Mouse (Mus musculus) MEL (cell line): ENCODE measurements at regions not wholly inside any gene's neighbourhood (a gene's known extent, or its start where the extent isn't known, plus 50 kb on each side); places are given as distances from the start of the nearest gene placed in this dataset.

ENCODE experiments used
- DNase-seq: peaks from one replicate; pipeline ENCODE4 v3.0.0; 2011; ENCODE audit warnings: low read depth, low spot score
- H3K27ac ChIP-seq: 2 replicates; pipeline ENCODE4 v1.5.1; 2012; ENCODE audit warnings: low read depth, mild to moderate bottlenecking, control low read depth, low read length, moderate library complexity; ENCODE audit not compliant: control insufficient read depth
- H3K27me3 ChIP-seq, 2 experiments: fragments of 150-350 bp in 1 of 2; sonication (generic) in 1 of 2; 2 replicates each; pipeline ENCODE4 v1.6.1; 2012; ENCODE audit warnings: low read length in 2 of 2, mild to moderate bottlenecking in 2 of 2, improper control_type of control experiment in 1 of 2, moderate library complexity in 1 of 2; ENCODE audit not compliant: insufficient read depth in 2 of 2, control insufficient read depth in 1 of 2
- H3K36me3 ChIP-seq, 2 experiments: 2 replicates each; pipeline ENCODE4 v1.6.1; 2012 to 2014; ENCODE audit warnings: low read length in 2 of 2, improper control_type of control experiment in 1 of 2, inconsistent platforms in 1 of 2, mild to moderate bottlenecking in 1 of 2; ENCODE audit not compliant: insufficient read depth in 2 of 2, control insufficient read depth in 1 of 2
- H3K4me1 ChIP-seq, 2 experiments: fragments of 150-350 bp in 1 of 2; sonication (generic) in 1 of 2; 2 replicates each; pipeline ENCODE4 v1.6.1; 2012; ENCODE audit warnings: low read length in 2 of 2, improper control_type of control experiment in 1 of 2, mild to moderate bottlenecking in 1 of 2; ENCODE audit not compliant: insufficient read depth in 2 of 2, control insufficient read depth in 1 of 2
- H3K4me3 ChIP-seq, 2 experiments: fragments of 150-350 bp in 1 of 2; sonication (generic) in 1 of 2; 2 replicates each; pipeline ENCODE4 v1.5.1; 2012; ENCODE audit warnings: low read depth in 2 of 2, low read length in 2 of 2, mild to moderate bottlenecking in 2 of 2, moderate library complexity in 2 of 2, control low read depth in 1 of 2, improper control_type of control experiment in 1 of 2; ENCODE audit not compliant: control insufficient read depth in 1 of 2, insufficient read depth in 1 of 2
- H3K79me2 ChIP-seq: 2 replicates; pipeline ENCODE4 v1.6.1; 2012; ENCODE audit warnings: mild to moderate bottlenecking, low read length, moderate library complexity; ENCODE audit not compliant: control insufficient read depth, poor library complexity, insufficient read depth
- H3K9ac ChIP-seq: 2 replicates; pipeline ENCODE4 v1.6.1; 2012; ENCODE audit warnings: low read depth, mild to moderate bottlenecking, control low read depth, low read length, moderate library complexity; ENCODE audit not compliant: control insufficient read depth, poor library complexity, severe bottlenecking
- H3K9me3 ChIP-seq: fragments of 150-350 bp; sonication (generic); replicated peaks from 2 replicates; pipeline ENCODE4 v1.6.1; 2012; ENCODE audit warnings: mild to moderate bottlenecking, low read length, improper control_type of control experiment, moderate library complexity; ENCODE audit not compliant: insufficient read depth
- BHLHE40 ChIP-seq: IDR thresholded peaks from 2 replicates; pipeline ENCODE4 v1.6.1; 2012; ENCODE audit warnings: low read depth, mild to moderate bottlenecking, inconsistent platforms, low read length, improper control_type of control experiment, borderline replicate concordance
- CHD1 ChIP-seq: IDR thresholded peaks from 2 replicates; pipeline ENCODE4 v1.6.1; 2012; ENCODE audit warnings: low read depth, mild to moderate bottlenecking, inconsistent platforms, low read length, improper control_type of control experiment
- CHD2 ChIP-seq: IDR thresholded peaks from 2 replicates; pipeline ENCODE4 v1.6.1; 2011; ENCODE audit warnings: low read length, improper control_type of control experiment
- CTCF ChIP-seq, 3 experiments: IDR thresholded peaks in 2 of 3; conservative IDR thresholded peaks in 1 of 3; 2 replicates each; pipeline ENCODE4 v1.5.1; 2011 to 2012; ENCODE audit warnings: low read length in 3 of 3, low read depth in 2 of 3, mild to moderate bottlenecking in 2 of 3, improper control_type of control experiment in 1 of 3, inconsistent platforms in 1 of 3, mixed read lengths in 1 of 3, moderate library complexity in 1 of 3; ENCODE audit not compliant: control insufficient read depth in 1 of 3, insufficient read depth in 1 of 3, poor library complexity in 1 of 3, severe bottlenecking in 1 of 3
- EP300 ChIP-seq, 2 experiments: IDR thresholded peaks; 2 replicates each; pipeline ENCODE4 v1.6.1; 2011; ENCODE audit warnings: improper control_type of control experiment in 2 of 2, low read length in 2 of 2, low read depth in 1 of 2, mild to moderate bottlenecking in 1 of 2
- ETS1 ChIP-seq: IDR thresholded peaks from 2 replicates; pipeline ENCODE4 v1.6.1; 2012; ENCODE audit warnings: low read depth, mild to moderate bottlenecking, inconsistent platforms, low read length, improper control_type of control experiment, moderate library complexity
- GABPA ChIP-seq: IDR thresholded peaks from 2 replicates; pipeline ENCODE4 v1.6.1; 2012; ENCODE audit warnings: low read depth, mild to moderate bottlenecking, inconsistent platforms, low read length, improper control_type of control experiment, moderate library complexity
- GATA1 ChIP-seq: IDR thresholded peaks from 2 replicates; pipeline ENCODE4 v1.6.1; 2011; ENCODE audit warnings: low read depth, low read length, improper control_type of control experiment
- MAFK ChIP-seq: IDR thresholded peaks from 2 replicates; pipeline ENCODE4 v1.6.1; 2011; ENCODE audit warnings: low read depth, mild to moderate bottlenecking, low read length, improper control_type of control experiment, borderline replicate concordance
- MAX ChIP-seq: IDR thresholded peaks from 2 replicates; pipeline ENCODE4 v1.6.1; 2011; ENCODE audit warnings: low read length, improper control_type of control experiment
- MAZ ChIP-seq: IDR thresholded peaks from 2 replicates; pipeline ENCODE4 v1.6.1; 2012; ENCODE audit warnings: low read depth, mild to moderate bottlenecking, inconsistent platforms, low read length, improper control_type of control experiment
- MXI1 ChIP-seq: IDR thresholded peaks from 2 replicates; pipeline ENCODE4 v1.6.1; 2011; ENCODE audit warnings: mild to moderate bottlenecking, low read depth, low read length, improper control_type of control experiment
- MYB ChIP-seq: IDR thresholded peaks from 2 replicates; pipeline ENCODE4 v1.6.1; 2011; ENCODE audit warnings: mild to moderate bottlenecking, low read depth, low read length, improper control_type of control experiment
- MYC ChIP-seq: IDR thresholded peaks from 2 replicates; pipeline ENCODE4 v1.6.1; 2011; ENCODE audit warnings: low read depth, mild to moderate bottlenecking, low read length, improper control_type of control experiment, moderate library complexity
- NRF1 ChIP-seq: IDR thresholded peaks from 2 replicates; pipeline ENCODE4 v1.6.1; 2014; ENCODE audit warnings: low read depth, mild to moderate bottlenecking, inconsistent platforms, low read length, improper control_type of control experiment, moderate library complexity; ENCODE audit not compliant: poor library complexity, insufficient read depth, severe bottlenecking
- POLR2A ChIP-seq, 2 experiments: IDR thresholded peaks; 2 replicates each; pipeline ENCODE4 v1.6.1; 2011 to 2012; ENCODE audit warnings: low read length in 2 of 2, mild to moderate bottlenecking in 2 of 2, control low read depth in 1 of 2, improper control_type of control experiment in 1 of 2, low read depth in 1 of 2, moderate library complexity in 1 of 2; ENCODE audit not compliant: control insufficient read depth in 1 of 2, insufficient read depth in 1 of 2, poor library complexity in 1 of 2
- POLR2AphosphoS5 ChIP-seq: IDR thresholded peaks from 2 replicates; pipeline ENCODE4 v1.6.1; 2012; ENCODE audit warnings: low read depth, borderline replicate concordance, mild to moderate bottlenecking, inconsistent platforms, low read length, moderate library complexity, mixed read lengths
- RAD21 ChIP-seq: IDR thresholded peaks from 2 replicates; pipeline ENCODE4 v1.6.1; 2011; ENCODE audit warnings: mild to moderate bottlenecking, low read depth, low read length, improper control_type of control experiment
- RCOR1 ChIP-seq: IDR thresholded peaks from 2 replicates; pipeline ENCODE4 v1.6.1; 2012; ENCODE audit warnings: low read depth, mild to moderate bottlenecking, inconsistent platforms, low read length, improper control_type of control experiment
- TAL1 ChIP-seq: IDR thresholded peaks from 2 replicates; pipeline ENCODE4 v1.6.1; 2012; ENCODE audit warnings: mild to moderate bottlenecking, inconsistent platforms, low read length, moderate library complexity, mixed read lengths
- TCF12 ChIP-seq: IDR thresholded peaks from 2 replicates; pipeline ENCODE4 v1.6.1; 2014; ENCODE audit warnings: low read depth, mild to moderate bottlenecking, inconsistent platforms, low read length, improper control_type of control experiment, moderate library complexity
- UBTF ChIP-seq: IDR thresholded peaks from 2 replicates; pipeline ENCODE4 v1.6.1; 2012; ENCODE audit warnings: low read depth, mild to moderate bottlenecking, inconsistent platforms, low read length, improper control_type of control experiment, moderate library complexity, borderline replicate concordance; ENCODE audit not compliant: insufficient read depth
- ZMIZ1 ChIP-seq: IDR thresholded peaks from 2 replicates; pipeline ENCODE4 v1.6.1; 2012; ENCODE audit warnings: low read depth, mild to moderate bottlenecking, inconsistent platforms, low read length, improper control_type of control experiment, moderate library complexity
- ZNF384 ChIP-seq: IDR thresholded peaks from 2 replicates; pipeline ENCODE4 v1.6.1; 2012; ENCODE audit warnings: low read depth, mild to moderate bottlenecking, inconsistent platforms, low read length, improper control_type of control experiment

DNA sequence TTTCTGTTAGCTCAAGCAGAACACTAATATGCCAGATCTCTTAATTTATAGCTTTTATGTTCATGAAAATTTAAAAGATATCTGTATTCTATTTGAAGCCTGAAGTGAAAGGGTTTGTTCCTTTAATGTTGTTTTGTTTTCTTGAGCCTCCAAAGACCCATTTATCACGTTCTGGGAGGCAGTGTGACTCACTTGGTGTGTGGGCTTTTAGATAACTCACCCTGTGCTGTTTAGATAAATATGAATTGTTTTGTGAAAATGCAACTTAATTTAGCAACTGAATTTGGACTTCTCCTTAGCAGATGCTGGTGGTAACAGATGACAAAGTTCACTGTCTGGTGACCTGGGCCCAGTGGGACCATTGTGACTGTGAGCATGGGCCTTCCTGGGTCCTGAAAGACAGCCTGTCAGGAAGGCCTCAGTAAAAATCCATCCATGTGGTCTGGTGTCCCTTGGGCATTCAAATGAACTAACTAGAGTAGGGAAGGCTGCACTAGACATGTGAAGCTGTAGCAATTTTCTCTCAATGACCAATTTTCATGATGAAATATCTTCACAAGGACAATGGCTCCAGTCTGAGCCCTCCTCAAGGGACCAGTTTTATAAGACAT is 167.6 kb upstream of the Nsun2 start:
- peak; percentile 27 for DNase-seq
- Histone ChIP-seq H3K9me3 (no peaks in the 10 kb centered on the region), H3K4me1 (no peaks in the 10 kb centered on the region), H3K27me3 (no peaks in the 10 kb centered on the region), H3K27ac (no peak overlapping the region), H3K79me2 (no peaks in the 10 kb centered on the region), H3K9ac (no peak overlapping the region), H3K36me3 (no peaks in the 10 kb centered on the region), H3K4me3 (no peak overlapping the region)
- 0 out of 2 replicates have a peak, but pooled peaks have one; percentile 24 for TF ChIP-seq ETS1
- TF ChIP-seq GABPA = no peak
- no peak for TF ChIP-seq CHD1
- TF ChIP-seq EP300 (IDR thresholded peaks at IDR 0.05; ENCODE audit: low read depth in 1 of 2, low read length in 2 of 2) = peak; percentile 40 to 48; a peak in 3 of 4 replicates
- TF ChIP-seq BHLHE40 = no peak; the same call in 1 of the 2 replicates
- TF ChIP-seq TAL1 = peak; percentile 64
- peak; percentile 53; the same call in 1 of the 2 replicates for TF ChIP-seq TCF12
- no peak for TF ChIP-seq ZMIZ1
- no peak for TF ChIP-seq MAFK
- TF ChIP-seq RAD21 = no peak
- TF ChIP-seq GATA1 = 0 out of 2 replicates have a peak, but pooled peaks have one; percentile 40

- Histone ChIP-seq H3K9me3 (no peaks in the 10 kb centered on the region), H3K4me1 (no peaks in the 10 kb centered on the region), H3K4me3 (no peak overlapping the region), H3K79me2 (no peaks in the 10 kb centered on the region), H3K36me3 (no peaks in the 10 kb centered on the region), H3K9ac (no peak overlapping the region), H3K27me3 (no peaks in the 10 kb centered on the region), H3K27ac (no peak overlapping the region)
- DNase-seq = no peak
- TF ChIP-seq RAD21 = no peak
- TF ChIP-seq MXI1 = no peak
- TF ChIP-seq MAFK = no peak
- TF ChIP-seq CTCF (IDR thresholded peaks at IDR 0.05 in 2 of 3, conservative IDR thresholded peaks at IDR 0.05 in 1 of 3; ENCODE audit: control insufficient read depth in 1 of 3, insufficient read depth in 1 of 3, low read depth in 2 of 3, low read length in 3 of 3, poor library complexity in 1 of 3, severe bottlenecking in 1 of 3) = no peak
- no peak for TF ChIP-seq RCOR1
- TF ChIP-seq POLR2A (IDR thresholded peaks at IDR 0.05; ENCODE audit: control insufficient read depth in 1 of 2, insufficient read depth in 1 of 2, low read depth in 1 of 2, low read length in 2 of 2, poor library complexity in 1 of 2) = no peak
- no peak for TF ChIP-seq POLR2AphosphoS5
- no peak for TF ChIP-seq CHD1
- TF ChIP-seq UBTF = no peak
- TF ChIP-seq NRF1 = no peak
- no peak for TF ChIP-seq GATA1
- TF ChIP-seq MYB = no peak
- no peak for TF ChIP-seq ZNF384
- no peak for TF ChIP-seq MAZ
- TF ChIP-seq CHD2 = no peak
- no peak for TF ChIP-seq ETS1
- TF ChIP-seq MAX = no peak
- no peak for TF ChIP-seq MYC
Measured at GRCm38 (mm10) chr13:69373101-69373815, 160.3 kb upstream of the Nsun2 start.
